In the genomic region with DNA sequence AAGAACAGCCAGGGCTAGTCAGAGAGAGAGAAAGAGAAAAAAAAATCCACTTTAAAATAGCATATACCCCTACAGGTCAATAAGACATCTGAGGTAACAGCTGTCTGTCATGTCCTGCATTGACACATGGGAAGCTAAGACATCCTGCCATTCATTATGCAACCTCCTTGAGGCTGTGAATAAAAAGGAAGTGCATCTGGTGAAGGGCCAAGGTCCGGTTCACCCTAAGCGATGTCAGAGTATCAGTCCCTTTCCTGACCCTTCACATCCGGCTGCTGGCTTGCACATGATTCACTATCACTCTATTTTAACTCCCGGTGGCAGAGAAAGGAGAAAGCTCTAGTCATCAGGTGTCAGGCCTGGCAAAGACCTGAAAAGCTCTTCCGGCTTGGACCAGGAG, we compare ENCODE assay signal across 17 mouse cellular contexts.
DNase-seq lines count a peak whose midpoint lies in the region; TF ChIP-seq lines count a peak whose summit lies in the region.
"Had no signal": no experiment of that assay in that cellular context is flagged by ENCODE, and none has a peak within 500 bp of the region (broad histone marks: within the 10 kb centered on the region; RNA-seq: fewer than 3 reads in every experiment).

No protein-coding gene starts in this region.

- H3ac ChIP-seq in myocyte (ENCODE audit: control insufficient read depth, insufficient read length), result no peak overlapping the region

- no peak for TF ChIP-seq POLR2A in liver, adult 2 months (IDR thresholded peaks at IDR 0.05; ENCODE audit: extremely low read depth, insufficient read depth, low read length)
- TF ChIP-seq POLR2A in myocyte (IDR thresholded peaks at IDR 0.05; ENCODE audit: insufficient read length, low read depth), result no peak

- DNase-seq in gastrocnemius, adult 18-20 months (ENCODE audit: low spot score), result peak; percentile 7
- no peak for DNase-seq in gastrocnemius, postnatal 14 days
- DNase-seq in liver, adult 2 months (ENCODE audit: extremely low read depth, low read depth, low spot score), result peak; percentile 31
- DNase-seq in liver, result no peak
- peak; percentile 70 for DNase-seq in kidney, adult 9 months
- no peak for DNase-seq in left cerebral cortex, postnatal 25 days (ENCODE audit: low spot score in 2 of 2)
- no peak for DNase-seq in right cerebral cortex, postnatal 36 days (ENCODE audit: low spot score in 2 of 2)
- DNase-seq: cerebellum, postnatal 36 days; gastrocnemius, postnatal 10 days; right cerebral cortex, postnatal 25 days; thymus, postnatal 25 days had no signal

- intact Hi-C loops in gastrocnemius, postnatal 14 days (cut with DNase I; ENCODE audit: low total_unique reads), result no loop called here
- intact Hi-C loops in left cerebral cortex, postnatal 25 days (cut with DNase I), result no loop called here

- H3K27ac ChIP-seq in liver, adult 2 months (replicated peaks; ENCODE audit: insufficient read depth, low read depth, low read length), result no peak overlapping the region
- H3K27ac ChIP-seq: forebrain, embryonic 15.5 days; midbrain, embryonic 13.5 days had no signal

- TF ChIP-seq CTCF in liver, adult 2 months (IDR thresholded peaks at IDR 0.05; ENCODE audit: low read depth, low read length), result no peak

- no peaks in the 10 kb centered on the region for H3K79me2 ChIP-seq in liver, adult 2 months (ENCODE audit: control insufficient read depth, insufficient read depth, low read length)
- H3K79me2 ChIP-seq in myocyte (ENCODE audit: control insufficient read depth, insufficient read depth), result peaks cover 15% of the 10 kb centered on the region

- H3K4me1 ChIP-seq in liver, adult 2 months (ENCODE audit: control insufficient read depth, insufficient read depth, low read length), result peaks cover 4% of the 10 kb centered on the region; the same call in 1 of the 2 replicates
- H3K4me1 ChIP-seq: stomach, embryonic 15.5 days had no signal

- no peak overlapping the region for H3K9ac ChIP-seq in liver, adult 2 months (ENCODE audit: low read depth, low read length)
- H3K9ac ChIP-seq: forebrain, embryonic 15.5 days; lung, embryonic 15.5 days; midbrain, embryonic 13.5 days; stomach, embryonic 15.5 days had no signal

- 58% methylated on average over 5 of the region's 5 CpGs for WGBS in liver, adult 2 months

- H3K36me3 ChIP-seq in liver, adult 2 months (ENCODE audit: control insufficient read depth, insufficient read depth, low read length), result no peaks in the 10 kb centered on the region
- no peaks in the 10 kb centered on the region for H3K36me3 ChIP-seq in myocyte (ENCODE audit: control insufficient read depth, insufficient read depth)
- H3K36me3 ChIP-seq: forebrain, embryonic 15.5 days; limb, embryonic 10.5 days; lung, embryonic 15.5 days; midbrain, embryonic 13.5 days; stomach, embryonic 15.5 days had no signal

- H3K4me2 ChIP-seq in myocyte (ENCODE audit: low read depth), result peak overlapping the region; percentile 4
- H3K4me2 ChIP-seq: forebrain, embryonic 15.5 days; midbrain, embryonic 13.5 days had no signal

- no peak overlapping the region for H3K4me3 ChIP-seq in liver, adult 2 months (ENCODE audit: insufficient read depth, low read depth, low read length)
- H3K4me3 ChIP-seq in myocyte, result no peak overlapping the region
- H3K4me3 ChIP-seq: forebrain, embryonic 15.5 days; limb, embryonic 10.5 days; midbrain, embryonic 13.5 days; stomach, embryonic 15.5 days had no signal

- H3K27me3 ChIP-seq in liver, adult 2 months (ENCODE audit: control insufficient read depth, insufficient read depth, low read length), result peaks cover 5% of the 10 kb centered on the region; the same call in 1 of the 2 replicates
- no peaks in the 10 kb centered on the region for H3K27me3 ChIP-seq in myocyte (ENCODE audit: control insufficient read depth, insufficient read depth, insufficient read length)
- H3K27me3 ChIP-seq: forebrain, embryonic 15.5 days; lung, embryonic 15.5 days; stomach, embryonic 15.5 days had no signal

TF ChIP-seq in myocyte, 11 proteins besides CTCF, POLR2A, EP300 and RAD21:
- TF ChIP-seq SRF (IDR thresholded peaks at IDR 0.05; ENCODE audit: control insufficient read depth, insufficient read length, low read depth) (no peak), MYOG (IDR thresholded peaks at IDR 0.05; ENCODE audit: control insufficient read depth in 1 of 3, insufficient read depth in 1 of 3, insufficient read length in 2 of 3, low read depth in 2 of 3) (no peak), POLR2AphosphoS2 (IDR thresholded peaks at IDR 0.05; ENCODE audit: insufficient read length, low read depth) (no peak), TCF3 (IDR thresholded peaks at IDR 0.05; ENCODE audit: insufficient read length, low read depth) (no peak), E2F4 (IDR thresholded peaks at IDR 0.05; ENCODE audit: insufficient read depth) (no peak), REST (IDR thresholded peaks at IDR 0.05; ENCODE audit: insufficient read depth, insufficient read length) (no peak), CEBPB (IDR thresholded peaks at IDR 0.05; ENCODE audit: insufficient read depth, poor library complexity, severe bottlenecking) (0 out of 2 replicates have a peak, but pooled peaks have one; percentile 14), USF1 (IDR thresholded peaks at IDR 0.05; ENCODE audit: low read depth) (no peak), TCF12 (IDR thresholded peaks at IDR 0.05; ENCODE audit: insufficient read depth, poor library complexity, severe bottlenecking) (no peak), MAX (IDR thresholded peaks at IDR 0.05; ENCODE audit: low read depth) (no peak), MYOD1 (IDR thresholded peaks at IDR 0.05; ENCODE audit: control insufficient read depth in 1 of 3, insufficient read length in 2 of 3, low read depth in 2 of 3) (peak in 1 of 3 experiments; percentile 53)

Comparison
In these comparisons a context has a peak if more than half of its experiments do, and no peak if none do; other contexts are left out.
1. DNase-seq: peak in gastrocnemius, adult 18-20 months (single experiment), liver, adult 2 months (single experiment) and kidney, adult 9 months (single experiment); none in gastrocnemius, postnatal 14 days (single experiment), liver (single experiment), left cerebral cortex, postnatal 25 days (0 of 2) and right cerebral cortex, postnatal 36 days (0 of 2).